Comparison of ENCODE assay signal across 8 mouse cellular contexts in genomic region chr11:62966765-62967633, GRCm38 (mm10). TPM values are rescaled to one million over a fixed set of nuclear protein-coding genes. Genes with fewer than 3 reads are reported as not detected.
A peak's percentile ranks its signal among the peaks of the same experiment; 100 is the strongest.
DNase-seq lines count a peak whose midpoint lies in the region; ATAC-seq and TF ChIP-seq lines count a peak whose summit lies in the region.

No protein-coding gene starts in this region.

- peak; percentile 9 to 19 for DNase-seq in cerebellum, postnatal 25 days
- DNase-seq in gastrocnemius, adult 18-20 months (ENCODE audit: low spot score): peak; percentile 71
- peak; percentile 13 to 19 for DNase-seq in left cerebral cortex, adult 9 months (ENCODE audit: low spot score in 2 of 2)
- peak; percentile 68 for DNase-seq in midbrain, embryonic 10.5 days (ENCODE audit: low spot score)
- no peak for DNase-seq in thymus, adult 2 months

- no peak for TF ChIP-seq POLR2A in ES-Bruce4 (IDR thresholded peaks at IDR 0.05; ENCODE audit: insufficient read depth, low read length)
- TF ChIP-seq POLR2A in thymus, adult 2 months (IDR thresholded peaks at IDR 0.05; ENCODE audit: control insufficient read depth, extremely low read depth, insufficient read depth, low read length, poor library complexity): no peak

- H3K4me1 ChIP-seq in ES-Bruce4 (ENCODE audit: control insufficient read depth, insufficient read depth, low read length): no peaks in the 10 kb centered on the region
- peaks cover 16% of the 10 kb centered on the region for H3K4me1 ChIP-seq in hindbrain, embryonic 13.5 days (replicated peaks)
- H3K4me1 ChIP-seq in midbrain, embryonic 10.5 days: peaks cover 20% of the 10 kb centered on the region
- peaks cover 18% of the 10 kb centered on the region for H3K4me1 ChIP-seq in stomach, embryonic 16.5 days (ENCODE audit: control insufficient read depth, insufficient read depth, low read length)
- H3K4me1 ChIP-seq in thymus, adult 2 months (replicated peaks; ENCODE audit: control insufficient read depth, insufficient read depth, low read length): no peaks in the 10 kb centered on the region

- WGBS in hindbrain, embryonic 13.5 days: 7% methylated on average over 27 of the region's 27 CpGs
- 5% methylated on average over 27 of the region's 27 CpGs for WGBS in midbrain, embryonic 10.5 days
- 4% methylated on average over 27 of the region's 27 CpGs for WGBS in stomach, embryonic 16.5 days
- WGBS in thymus, adult 2 months: 24% methylated on average over 27 of the region's 27 CpGs

- peaks cover 1% of the 10 kb centered on the region; the same call in 1 of the 2 replicates for H3K27me3 ChIP-seq in ES-Bruce4 (ENCODE audit: control insufficient read depth, insufficient read depth, low read length, poor library complexity, severe bottlenecking)
- H3K27me3 ChIP-seq in hindbrain, embryonic 13.5 days: 0 out of 2 replicates have a peak, but pooled peaks cover 5% of the 10 kb centered on the region
- no peaks in the 10 kb centered on the region for H3K27me3 ChIP-seq in midbrain, embryonic 10.5 days (ENCODE audit: low read depth, poor library complexity, severe bottlenecking)
- H3K27me3 ChIP-seq in stomach, embryonic 16.5 days (ENCODE audit: control insufficient read depth, insufficient read depth, low read length): no peaks in the 10 kb centered on the region
- no peaks in the 10 kb centered on the region for H3K27me3 ChIP-seq in thymus, adult 2 months (ENCODE audit: control insufficient read depth, insufficient read depth, low read length)

- peak overlapping the region; percentile 18; the same call in 1 of the 2 replicates for H3K9ac ChIP-seq in ES-Bruce4 (ENCODE audit: low read depth, poor library complexity, severe bottlenecking)
- peak overlapping the region; percentile 57 for H3K9ac ChIP-seq in hindbrain, embryonic 13.5 days
- H3K9ac ChIP-seq in stomach, embryonic 16.5 days (ENCODE audit: low read length): peak overlapping the region; percentile 67

- H3K27ac ChIP-seq in ES-Bruce4 (ENCODE audit: insufficient read depth, low read length): no peak overlapping the region
- peak overlapping the region; percentile 83 for H3K27ac ChIP-seq in hindbrain, embryonic 13.5 days
- peak overlapping the region; percentile 83 for H3K27ac ChIP-seq in midbrain, embryonic 10.5 days (replicated peaks)
- H3K27ac ChIP-seq in stomach, embryonic 16.5 days (ENCODE audit: low read length): peak overlapping the region; percentile 97
- H3K27ac ChIP-seq in thymus, adult 2 months (ENCODE audit: control insufficient read depth, insufficient read depth, low read length): no peak overlapping the region

- peak; percentile 86 for ATAC-seq in hindbrain, embryonic 13.5 days (ENCODE audit: low FRiP score)
- peak; percentile 84; the same call in 1 of the 2 replicates for ATAC-seq in stomach, embryonic 16.5 days (ENCODE audit: insufficient read depth, low FRiP score)

- peak overlapping the region; percentile 45 for H3K4me2 ChIP-seq in hindbrain, embryonic 13.5 days
- H3K4me2 ChIP-seq in stomach, embryonic 16.5 days (ENCODE audit: low read depth, low read length): peak overlapping the region; percentile 61

- no peaks in the 10 kb centered on the region for H3K9me3 ChIP-seq in ES-Bruce4 (replicated peaks; ENCODE audit: control insufficient read depth, insufficient read depth, low read length, poor library complexity, severe bottlenecking)
- no peaks in the 10 kb centered on the region for H3K9me3 ChIP-seq in hindbrain, embryonic 13.5 days
- H3K9me3 ChIP-seq in midbrain, embryonic 10.5 days (replicated peaks): no peaks in the 10 kb centered on the region
- no peaks in the 10 kb centered on the region for H3K9me3 ChIP-seq in stomach, embryonic 16.5 days (replicated peaks; ENCODE audit: control insufficient read depth, low read length)

- H3K4me3 ChIP-seq in ES-Bruce4 (ENCODE audit: low read depth, low read length): peak overlapping the region; percentile 30
- H3K4me3 ChIP-seq in hindbrain, embryonic 13.5 days: peak overlapping the region; percentile 14
- H3K4me3 ChIP-seq in midbrain, embryonic 10.5 days: peak overlapping the region; percentile 45
- peak overlapping the region; percentile 30 for H3K4me3 ChIP-seq in stomach, embryonic 16.5 days (replicated peaks; ENCODE audit: low read length)
- H3K4me3 ChIP-seq in thymus, adult 2 months (ENCODE audit: control insufficient read depth, insufficient read depth, low read length): no peak overlapping the region

- TF ChIP-seq CTCF in ES-Bruce4 (IDR thresholded peaks at IDR 0.05; ENCODE audit: low read depth, low read length): no peak
- no peak for TF ChIP-seq CTCF in thymus, adult 2 months (IDR thresholded peaks at IDR 0.05; ENCODE audit: borderline replicate concordance, control insufficient read depth, extremely low read depth, insufficient read depth, low read length, poor library complexity)

- H3K36me3 ChIP-seq in ES-Bruce4 (ENCODE audit: control insufficient read depth, insufficient read depth, low read length, poor library complexity, severe bottlenecking): no peaks in the 10 kb centered on the region
- no peaks in the 10 kb centered on the region for H3K36me3 ChIP-seq in hindbrain, embryonic 13.5 days
- no peaks in the 10 kb centered on the region for H3K36me3 ChIP-seq in midbrain, embryonic 10.5 days
- H3K36me3 ChIP-seq in stomach, embryonic 16.5 days (ENCODE audit: control insufficient read depth, insufficient read depth, low read length): no peaks in the 10 kb centered on the region
- H3K36me3 ChIP-seq in thymus, adult 2 months (ENCODE audit: control insufficient read depth, insufficient read depth, low read length): no peaks in the 10 kb centered on the region

- no peak for TF ChIP-seq EP300 in ES-Bruce4 (IDR thresholded peaks at IDR 0.05; ENCODE audit: insufficient read depth, low read depth, low read length)

RNA-seq across cellular contexts. Expression of gene Cdrt4, which starts 16.0 kb away (rescaled TPM):
- 1.9 TPM in 1 of 2 replicates, not detected in the other for polyA plus RNA-seq in ES-Bruce4 (2011; ENCODE audit: insufficient read depth, insufficient read length, low read depth, missing spikeins)
- not detected for total RNA-seq in gastrocnemius, adult 18-20 months (2021)
- 0.32 TPM in 1 of 2 replicates, not detected in the other for polyA plus RNA-seq in hindbrain, embryonic 13.5 days (2015; fragmentation: Nextera tagmentation; extraction: Ambion mirVana)
- not detected in 2 replicates for polyA plus RNA-seq in midbrain, embryonic 10.5 days (2016; fragmentation: Nextera tagmentation; extraction: Ambion mirVana)
- polyA plus RNA-seq in stomach, embryonic 16.5 days (2015; fragmentation: Nextera tagmentation; extraction: Ambion mirVana): 0.32 TPM in 1 of 2 replicates, not detected in the other
- polyA plus RNA-seq in thymus, adult 2 months (2012; rRNA removed): 0.27 TPM in 1 of 2 replicates, not detected in the other

Comparison
In these comparisons a context has a peak if more than half of its experiments do, and no peak if none do; other contexts are left out.
1. H3K27ac ChIP-seq: peak in hindbrain, embryonic 13.5 days (single experiment), midbrain, embryonic 10.5 days (single experiment) and stomach, embryonic 16.5 days (single experiment); none in ES-Bruce4 (single experiment) and thymus, adult 2 months (single experiment).
2. Peak in every context shown above with its lines, with median percentiles within 50 percentile points of each other: H3K9ac ChIP-seq.